Mouse (Mus musculus): ENCODE results near the gene Fam151a.
"Not testable (repeated sequence)": the region's sequence is repeated elsewhere in the genome, so short reads cannot be mapped to it uniquely, and the experiment has no call there.

Gene Fam151a

GRCm38 (mm10) chr4:106778116-106778788 is 44.6 kb downstream of the Fam151a start:
- no peak for DNase-seq (ENCODE audit: low spot score)

GRCm38 (mm10) chr4:106780045-106780444 is 46.4 kb downstream of the Fam151a start:
- no peak for DNase-seq (ENCODE audit: low spot score)

DNA sequence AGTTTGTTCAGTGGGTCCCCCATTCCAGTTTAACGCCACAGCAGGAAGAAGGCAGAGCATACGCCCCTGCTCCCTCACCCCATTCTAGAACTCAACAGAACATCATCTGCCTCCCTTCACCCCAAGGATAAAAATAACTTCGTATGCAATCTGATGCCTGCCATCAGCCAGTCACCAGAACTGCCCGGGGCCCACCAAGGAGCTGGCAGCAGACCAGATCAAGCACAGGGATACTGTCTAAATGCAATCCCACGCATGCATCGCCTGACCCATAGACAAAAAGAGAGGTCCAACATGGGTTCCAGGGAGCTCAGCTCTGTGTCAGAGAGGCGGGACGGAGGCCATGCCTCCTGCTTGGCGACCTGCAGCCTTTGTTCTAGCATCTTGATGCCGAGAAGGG is 49.4 kb downstream of the Fam151a start:
- DNase-seq (ENCODE audit: low spot score), result no peak

DNA sequence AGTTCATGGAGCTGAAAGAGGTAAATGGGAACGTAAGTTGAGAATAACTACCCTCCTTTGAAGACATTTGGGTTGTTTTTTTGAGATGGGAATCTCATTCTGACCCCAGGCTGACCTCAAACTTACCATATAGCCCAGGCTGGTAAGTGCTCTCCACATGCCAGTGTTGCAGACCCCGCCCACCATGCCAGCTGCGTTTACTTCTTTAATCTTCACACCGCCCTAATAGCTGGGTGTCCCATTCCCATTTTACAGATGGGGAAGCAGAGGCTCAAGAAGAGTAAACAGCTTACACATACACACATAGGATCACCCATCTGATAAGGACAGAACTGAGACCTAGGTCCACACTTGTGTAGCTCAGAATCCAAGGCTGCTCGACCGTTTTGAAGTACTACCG is 51.1 kb downstream of the Fam151a start:
- DNase-seq (ENCODE audit: low spot score), result no peak

DNA sequence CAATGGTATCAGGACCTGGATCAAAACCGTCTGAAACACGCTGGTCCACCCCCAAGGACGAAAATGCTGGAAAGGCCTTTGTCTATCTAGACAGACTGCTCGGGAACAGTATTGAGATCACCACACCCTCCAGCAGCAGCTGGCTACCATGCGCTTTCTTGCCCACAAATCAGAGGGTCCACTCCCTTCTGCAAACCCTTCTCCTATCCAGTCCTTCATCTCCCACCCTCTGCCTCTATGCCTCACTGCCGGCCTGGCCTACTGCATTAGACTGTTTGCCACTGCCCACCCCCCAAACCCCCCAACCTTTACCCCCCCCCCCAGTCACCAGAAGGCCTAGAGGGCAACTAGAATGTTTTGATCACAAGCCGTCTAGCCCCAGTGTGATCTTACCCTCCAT is 51.7 kb downstream of the Fam151a start:
- DNase-seq (ENCODE audit: low spot score), result no peak

GRCm38 (mm10) chr4:106785753-106786540 is 52.3 kb downstream of the Fam151a start:
- DNase-seq (ENCODE audit: low spot score), result no peak

GRCm38 (mm10) chr4:106787830-106788229 is 54.1 kb downstream of the Fam151a start:
- no peak for DNase-seq (ENCODE audit: low spot score)

- DNase-seq (ENCODE audit: low spot score), result no peak
These were observed 54.9 kb downstream of the Fam151a start for GRCm38 (mm10) chr4:106788627-106789026.

GRCm38 (mm10) chr4:106789705-106790104 is 56.0 kb downstream of the Fam151a start:
- DNase-seq (ENCODE audit: low spot score), result no peak

DNA sequence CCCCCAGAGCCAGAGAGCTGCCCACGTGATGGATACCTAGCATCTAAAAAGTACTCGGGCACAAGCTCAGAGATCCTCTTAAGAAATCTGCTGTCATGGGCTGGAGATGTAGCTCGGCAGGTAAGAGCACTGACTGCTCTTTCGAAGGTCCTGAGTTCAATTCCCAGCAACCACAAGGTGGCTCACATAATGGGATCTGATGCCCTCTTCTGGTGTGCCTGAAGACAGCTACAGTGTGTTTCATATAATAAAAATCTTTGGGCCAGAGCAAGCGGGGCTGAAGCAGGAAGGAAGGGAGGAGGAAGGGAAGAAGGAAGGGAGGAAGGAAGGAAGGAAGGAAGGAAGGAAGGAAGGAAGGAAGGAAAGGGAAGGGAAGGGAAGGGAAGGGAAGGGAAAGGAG is 56.5 kb downstream of the Fam151a start:
- DNase-seq (ENCODE audit: low spot score), result not testable (repeated sequence)

DNA sequence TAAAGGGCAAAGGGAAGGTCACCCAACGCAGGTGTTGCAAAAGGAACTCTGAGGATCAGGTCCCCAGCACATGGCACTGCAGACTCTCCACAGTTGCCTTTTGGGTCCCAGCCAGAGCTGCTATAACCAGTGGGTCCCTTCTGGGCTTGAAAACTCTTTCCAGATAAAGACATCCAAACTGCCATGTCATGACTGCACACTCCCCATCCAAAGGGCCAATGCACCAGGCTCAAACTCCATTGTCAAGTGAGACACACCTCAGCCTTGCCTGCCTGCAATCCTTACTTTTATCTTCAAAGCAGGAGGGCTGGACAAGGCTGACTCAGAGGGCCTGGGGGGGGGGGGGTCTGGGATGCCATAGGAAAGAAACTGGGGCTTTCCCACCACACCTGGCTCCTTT is 57.2 kb downstream of the Fam151a start:
- DNase-seq (ENCODE audit: low spot score), result no peak

DNA sequence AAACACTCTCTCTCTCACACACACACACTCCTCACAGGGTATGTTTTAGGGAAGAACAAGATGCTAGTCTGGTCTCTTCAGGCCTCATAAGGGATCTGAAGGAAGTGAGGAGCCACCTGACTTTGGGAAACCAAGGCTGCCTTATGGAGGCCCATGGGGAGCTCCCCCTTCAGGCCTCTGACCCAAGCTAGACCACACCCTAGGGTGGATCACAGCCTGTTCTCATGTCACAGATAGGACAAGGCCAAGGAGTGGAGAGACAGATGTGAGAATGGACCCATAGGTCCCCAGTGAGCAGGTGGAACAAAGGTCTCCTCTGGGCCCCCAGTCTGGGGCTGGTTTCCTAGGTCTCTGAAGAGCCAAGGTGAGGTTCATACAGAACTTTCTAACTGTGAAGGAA is 58.6 kb downstream of the Fam151a start:
- no peak for DNase-seq (ENCODE audit: low spot score)

DNA sequence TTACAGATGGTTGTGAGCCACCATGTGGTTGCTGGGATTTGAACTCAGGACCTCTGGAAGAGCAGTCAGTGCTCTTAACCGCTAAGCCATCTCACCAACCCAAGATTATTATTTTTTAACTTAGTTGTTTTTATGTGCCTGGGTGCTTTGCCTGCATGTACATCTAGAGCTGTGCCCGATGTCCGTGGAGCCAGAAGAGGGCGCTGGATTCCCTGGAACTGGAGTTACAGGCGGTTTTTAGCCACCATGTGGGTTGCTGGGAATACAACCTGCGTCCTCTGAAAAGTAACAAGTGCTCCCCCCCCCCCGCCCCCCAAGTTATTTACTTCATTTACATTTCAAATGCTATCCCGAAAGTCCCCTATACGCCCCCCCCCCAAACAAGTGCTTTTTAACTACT is 60.1 kb downstream of the Fam151a start:
- DNase-seq (ENCODE audit: low spot score), result not testable (repeated sequence)

GRCm38 (mm10) chr4:106794247-106794646 is 60.6 kb downstream of the Fam151a start:
- peak; percentile 15 for DNase-seq (ENCODE audit: low spot score)

DNA sequence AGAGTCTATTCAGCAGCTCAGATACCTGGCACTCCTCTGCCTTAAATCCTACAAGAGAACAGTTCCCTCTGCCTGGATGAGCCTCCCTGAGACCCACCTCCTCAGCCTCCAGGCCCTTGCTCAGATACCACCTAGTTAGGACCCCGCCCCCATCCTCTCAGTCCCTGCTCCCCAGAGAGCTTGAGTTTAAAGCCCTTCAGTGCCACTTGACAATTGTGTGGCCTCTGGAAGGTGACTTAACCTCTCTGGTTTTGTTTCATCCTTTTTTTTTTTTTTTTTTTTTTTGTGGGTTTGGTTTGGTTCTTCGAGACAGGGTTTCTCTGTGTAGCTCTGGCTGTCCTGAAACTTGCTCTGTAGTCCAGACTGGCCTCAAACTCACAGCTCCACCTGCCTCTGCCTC is 61.6 kb downstream of the Fam151a start:
- DNase-seq (ENCODE audit: low spot score), result no peak

All from spleen, adult 12 weeks (tissue).